Mouse (Mus musculus): ENCODE data around the gene Usp38. TPM values are rescaled to one million over a fixed set of nuclear protein-coding genes. Genes with fewer than 3 reads are reported as not detected.
"Not testable (repeated sequence)": the region's sequence is repeated elsewhere in the genome, so short reads cannot be mapped to it uniquely, and the experiment has no call there.

The Usp38 gene
- polyA plus RNA-seq (2012; rRNA removed) (10.9 and 11.6 TPM in 2 replicates), polyA plus RNA-seq (2014; fragmentation: Nextera tagmentation; extraction: Ambion mirVana) (22.6 and 24.1 TPM in 2 replicates)

- DNase-seq (ENCODE audit: low spot score) (peak; percentile 99), ATAC-seq (ENCODE audit: low FRiP score, low read depth) (peak; percentile 97)
- H3K27me3 ChIP-seq (ENCODE audit: control insufficient read depth, insufficient read depth, low read length), result no peaks in the 10 kb centered on the region
- WGBS, result 4% methylated on average over 44 of the region's 57 CpGs
- peak within 1 kb of the TSS; percentile 96 for H3K27ac ChIP-seq (replicated peaks; ENCODE audit: low read depth, low read length)
- H3K36me3 ChIP-seq (ENCODE audit: control insufficient read depth, insufficient read depth, low read length), result peaks cover 8% of the 10 kb centered on the region; the same call in 1 of the 2 replicates
- TF ChIP-seq POLR2A (IDR thresholded peaks at IDR 0.05; ENCODE audit: borderline replicate concordance, extremely low read depth, insufficient read depth, insufficient read length), result peak; percentile 93; the same call in 1 of the 2 replicates
- H3K4me3 ChIP-seq (replicated peaks; ENCODE audit: low read length), result peak within 1 kb of the TSS; percentile 96
- H3K9me3 ChIP-seq (ENCODE audit: control insufficient read depth, low read length), result no peaks in the 10 kb centered on the region
- H3K4me1 ChIP-seq (ENCODE audit: control insufficient read depth, insufficient read depth, low read length), result peaks cover 13% of the 10 kb centered on the region
- H3K4me2 ChIP-seq (replicated peaks; ENCODE audit: low read depth, low read length, severe bottlenecking), result peak within 1 kb of the TSS; percentile 79
- H3K9ac ChIP-seq (ENCODE audit: low read depth, low read length, severe bottlenecking), result peak within 1 kb of the TSS; percentile 82
Measured at GRCm38 (mm10) chr8:81014789-81015699, at the start of gene Usp38. TSS of gene Usp38 (minus strand) at chr8:81014928.

DNA sequence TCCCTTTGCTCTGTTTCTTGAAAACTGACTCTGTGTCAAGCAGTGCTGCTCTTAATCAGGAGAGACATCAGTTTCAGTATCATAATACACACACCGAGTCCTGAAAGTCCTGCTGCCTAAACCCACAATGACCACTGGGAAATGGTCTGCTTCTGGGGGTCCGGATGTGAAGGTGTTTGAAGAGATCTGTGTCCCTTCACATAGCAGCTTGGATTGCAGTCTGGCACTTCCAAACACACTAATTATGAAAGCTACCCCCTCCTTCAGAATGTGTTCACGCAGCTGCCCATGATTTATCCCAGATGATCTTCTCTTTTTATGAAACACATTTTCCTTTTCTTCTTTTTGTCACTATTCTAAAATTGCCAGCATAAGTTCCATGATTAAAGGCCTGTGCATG, 47.8 kb upstream of the Usp38 start:
- whole genome bisulfite sequencing, result 29% methylated on average over 3 of the region's 3 CpGs
- H3K27ac ChIP-seq (replicated peaks; ENCODE audit: low read depth, low read length), result no peak overlapping the region
- H3K4me1 ChIP-seq (ENCODE audit: control insufficient read depth, insufficient read depth, low read length), result no peaks in the 10 kb centered on the region

DNA sequence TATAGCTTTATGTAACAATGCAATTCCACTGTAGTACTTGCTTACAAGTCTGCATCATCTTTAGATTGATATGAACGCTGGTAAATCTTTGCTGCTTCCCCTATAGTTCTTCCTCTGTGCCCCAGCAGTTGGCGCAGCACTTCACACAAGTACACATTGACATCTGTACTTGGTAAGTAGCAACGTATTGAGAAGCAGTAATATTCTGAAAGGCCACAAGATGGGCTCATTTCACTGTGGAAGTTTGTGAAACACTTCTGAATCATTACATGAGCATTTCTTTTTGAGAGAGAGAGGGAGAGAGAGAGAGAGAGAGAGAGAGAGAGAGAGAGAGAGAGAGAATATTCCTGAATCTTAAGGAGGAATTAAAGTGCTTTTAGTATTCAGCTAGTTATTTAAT, 47.2 kb upstream of the Usp38 start:
- 22% methylated on average over 3 of the region's 3 CpGs for WGBS
- H3K4me2 ChIP-seq (replicated peaks; ENCODE audit: low read depth, low read length, severe bottlenecking), result no peak overlapping the region
- ATAC-seq (ENCODE audit: low FRiP score, low read depth), result peak; percentile 76; the same call in 1 of the 2 replicates

More for the DNA sequence above, 47.8 kb upstream of the Usp38 start:
- no peak overlapping the region for H3K4me2 ChIP-seq (replicated peaks; ENCODE audit: low read depth, low read length, severe bottlenecking)
- no peaks in the 10 kb centered on the region for H3K36me3 ChIP-seq (ENCODE audit: control insufficient read depth, insufficient read depth, low read length)
- no peak for DNase-seq (ENCODE audit: low spot score)
- no peak for ATAC-seq (ENCODE audit: low FRiP score, low read depth)
- H3K27me3 ChIP-seq (ENCODE audit: control insufficient read depth, insufficient read depth, low read length), result no peaks in the 10 kb centered on the region; the same call in 1 of the 2 replicates
- no peaks in the 10 kb centered on the region for H3K9me3 ChIP-seq (ENCODE audit: control insufficient read depth, low read length)
- H3K9ac ChIP-seq (ENCODE audit: low read depth, low read length, severe bottlenecking), result no peak overlapping the region
- no peak for TF ChIP-seq POLR2A (IDR thresholded peaks at IDR 0.05; ENCODE audit: borderline replicate concordance, extremely low read depth, insufficient read depth, insufficient read length)
- H3K4me3 ChIP-seq (replicated peaks; ENCODE audit: low read length), result no peak overlapping the region

DNA sequence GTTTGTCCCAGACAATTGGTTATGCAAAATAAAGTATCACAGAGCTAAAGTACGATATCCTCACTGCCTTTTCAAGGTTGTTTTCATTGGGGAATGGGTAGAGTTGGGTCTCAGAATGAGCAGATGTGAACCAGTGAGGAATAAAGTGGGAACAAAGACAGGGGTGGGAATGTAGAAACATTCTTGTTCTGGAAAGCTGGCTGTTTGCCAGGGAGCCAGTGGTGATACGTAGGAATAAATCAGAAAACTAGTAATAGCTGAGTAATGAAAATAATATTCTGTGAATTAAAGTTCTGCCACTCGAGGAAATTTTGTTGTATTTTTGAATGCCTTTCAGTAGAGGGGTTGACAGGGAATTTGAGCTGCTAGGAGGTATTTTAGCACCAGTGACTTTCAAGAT, 29.5 kb upstream of the Usp38 start:
- H3K27ac ChIP-seq (replicated peaks; ENCODE audit: low read depth, low read length), result no peak overlapping the region
- no peak for TF ChIP-seq POLR2A (IDR thresholded peaks at IDR 0.05; ENCODE audit: borderline replicate concordance, extremely low read depth, insufficient read depth, insufficient read length)
- H3K9me3 ChIP-seq (ENCODE audit: control insufficient read depth, low read length), result no peaks in the 10 kb centered on the region
- H3K36me3 ChIP-seq (ENCODE audit: control insufficient read depth, insufficient read depth, low read length), result no peaks in the 10 kb centered on the region
- WGBS, result 25% methylated on average over 3 of the region's 3 CpGs
- H3K4me2 ChIP-seq (replicated peaks; ENCODE audit: low read depth, low read length, severe bottlenecking), result no peak overlapping the region
- H3K27me3 ChIP-seq (ENCODE audit: control insufficient read depth, insufficient read depth, low read length), result no peaks in the 10 kb centered on the region
- ATAC-seq (ENCODE audit: low FRiP score, low read depth) (no peak), DNase-seq (ENCODE audit: low spot score) (peak; percentile 20)
- no peak overlapping the region for H3K4me3 ChIP-seq (replicated peaks; ENCODE audit: low read length)
- no peaks in the 10 kb centered on the region for H3K4me1 ChIP-seq (ENCODE audit: control insufficient read depth, insufficient read depth, low read length)
- H3K9ac ChIP-seq (ENCODE audit: low read depth, low read length, severe bottlenecking), result no peak overlapping the region

More for the DNA sequence above, 47.2 kb upstream of the Usp38 start:
- H3K27ac ChIP-seq (replicated peaks; ENCODE audit: low read depth, low read length), result no peak overlapping the region
- H3K9ac ChIP-seq (ENCODE audit: low read depth, low read length, severe bottlenecking), result no peak overlapping the region
- no peak for TF ChIP-seq POLR2A (IDR thresholded peaks at IDR 0.05; ENCODE audit: borderline replicate concordance, extremely low read depth, insufficient read depth, insufficient read length)
- H3K27me3 ChIP-seq (ENCODE audit: control insufficient read depth, insufficient read depth, low read length), result no peaks in the 10 kb centered on the region; the same call in 1 of the 2 replicates
- no peak overlapping the region for H3K4me3 ChIP-seq (replicated peaks; ENCODE audit: low read length)
- no peaks in the 10 kb centered on the region for H3K36me3 ChIP-seq (ENCODE audit: control insufficient read depth, insufficient read depth, low read length)
- DNase-seq (ENCODE audit: low spot score), result peak; percentile 89
- H3K4me1 ChIP-seq (ENCODE audit: control insufficient read depth, insufficient read depth, low read length), result no peaks in the 10 kb centered on the region
- H3K9me3 ChIP-seq (ENCODE audit: control insufficient read depth, low read length), result no peaks in the 10 kb centered on the region

- Histone ChIP-seq H3K4me1 (ENCODE audit: control insufficient read depth, insufficient read depth, low read length) (no peaks in the 10 kb centered on the region), H3K4me3 (replicated peaks; ENCODE audit: low read length) (no peak overlapping the region), H3K36me3 (ENCODE audit: control insufficient read depth, insufficient read depth, low read length) (no peaks in the 10 kb centered on the region), H3K9me3 (ENCODE audit: control insufficient read depth, low read length) (peaks cover 6% of the 10 kb centered on the region; the same call in 1 of the 2 replicates), H3K9ac (ENCODE audit: low read depth, low read length, severe bottlenecking) (no peak overlapping the region), H3K27ac (replicated peaks; ENCODE audit: low read depth, low read length) (no peak overlapping the region), H3K27me3 (ENCODE audit: control insufficient read depth, insufficient read depth, low read length) (no peaks in the 10 kb centered on the region), H3K4me2 (replicated peaks; ENCODE audit: low read depth, low read length, severe bottlenecking) (no peak overlapping the region)
- WGBS, result 43% methylated on average over 2 of the region's 2 CpGs
- DNase-seq (ENCODE audit: low spot score), result no peak
- ATAC-seq (ENCODE audit: low FRiP score, low read depth), result no peak
- TF ChIP-seq POLR2A (IDR thresholded peaks at IDR 0.05; ENCODE audit: borderline replicate concordance, extremely low read depth, insufficient read depth, insufficient read length), result no peak
Measured at GRCm38 (mm10) chr8:81027991-81028390, 13.3 kb upstream of the Usp38 start.

DNA sequence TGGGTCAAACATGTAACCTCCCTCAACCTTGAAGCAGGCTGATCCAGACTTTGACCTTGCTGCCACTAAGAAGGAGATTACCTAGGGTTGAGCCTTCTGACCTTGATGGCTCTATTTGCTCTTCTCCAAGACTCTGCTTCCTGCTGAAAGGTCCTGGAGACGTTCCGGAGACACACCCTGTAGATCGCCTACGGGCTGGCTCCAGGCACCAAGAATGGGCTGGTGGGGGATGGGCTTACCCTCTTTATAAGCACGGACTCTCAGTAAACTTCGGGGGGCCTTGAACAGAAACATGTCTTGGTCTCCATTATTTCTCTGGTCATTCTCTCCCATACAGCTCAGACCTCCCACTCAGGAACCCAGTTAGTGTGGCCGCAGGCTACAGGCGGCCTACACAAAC, 2.8 kb upstream of the Usp38 start:
- ATAC-seq (ENCODE audit: low FRiP score, low read depth); H3K4me3 ChIP-seq (replicated peaks; ENCODE audit: low read length); H3K4me2 ChIP-seq (replicated peaks; ENCODE audit: low read depth, low read length, severe bottlenecking); H3K27me3 ChIP-seq (ENCODE audit: control insufficient read depth, insufficient read depth, low read length); H3K27ac ChIP-seq (replicated peaks; ENCODE audit: low read depth, low read length); DNase-seq (ENCODE audit: low spot score); H3K9ac ChIP-seq (ENCODE audit: low read depth, low read length, severe bottlenecking); H3K36me3 ChIP-seq (ENCODE audit: control insufficient read depth, insufficient read depth, low read length); H3K4me1 ChIP-seq (ENCODE audit: control insufficient read depth, insufficient read depth, low read length); H3K9me3 ChIP-seq (ENCODE audit: control insufficient read depth, low read length): not testable (repeated sequence)
- 91% methylated on average over 8 of the region's 8 CpGs for WGBS

Measured in limb, embryonic 14.5 days (tissue).